Mouse (Mus musculus) kidney, adult 11 months (tissue): Measurements from ENCODE around the gene Gm17482.
"Not testable (repeated sequence)": the region's sequence is repeated elsewhere in the genome, so short reads cannot be mapped to it uniquely, and the experiment has no call there.

Experiments used
- DNase-seq: peaks from one replicate; pipeline ENCODE4 v3.0.0; 2022

Gene Gm17482

DNA sequence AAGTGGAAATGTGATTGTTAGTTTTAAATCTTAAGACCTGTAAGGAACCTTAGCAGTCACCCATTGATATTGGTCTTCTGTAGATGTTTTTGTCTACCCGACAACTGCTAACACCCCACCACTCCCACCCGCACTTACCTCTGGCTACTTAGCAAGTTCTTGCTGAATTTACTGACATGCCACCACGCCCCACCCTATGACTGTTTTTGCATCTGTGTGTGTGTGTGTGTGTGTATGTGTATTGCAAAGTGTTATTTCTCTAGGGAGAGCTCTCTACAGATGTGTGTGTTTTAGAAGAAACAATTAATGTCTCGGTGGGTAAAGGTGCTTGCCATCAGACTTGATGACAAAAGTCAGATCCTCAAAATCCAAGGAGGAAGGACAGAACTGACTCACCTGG, at the start of gene Gm17482:
Gene Gm17482 (plus strand): TSS at position 301 of the 400 bp plus-strand sequence.
- DNase-seq: no peak

DNA sequence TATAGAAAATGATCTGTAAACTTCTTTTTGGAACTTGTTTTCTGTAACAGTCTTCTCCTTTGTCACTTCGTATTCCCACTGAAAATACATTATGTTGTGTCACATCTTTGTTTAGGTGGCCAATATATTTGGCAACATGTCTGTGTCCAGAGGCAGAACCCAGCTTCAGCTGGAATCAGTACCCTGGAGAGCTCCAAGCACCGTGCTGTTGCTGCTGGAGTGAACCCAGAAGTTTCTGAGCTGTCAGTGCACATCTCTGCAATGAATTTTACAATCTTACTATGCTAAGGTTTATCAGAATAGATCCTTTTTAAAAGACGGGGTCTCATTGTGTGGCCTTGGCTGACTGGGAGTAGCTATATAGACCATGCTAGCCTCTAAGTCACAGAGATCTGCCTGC, 48.3 kb upstream of the Gm17482 start:
- peak; percentile 4 for DNase-seq

DNA sequence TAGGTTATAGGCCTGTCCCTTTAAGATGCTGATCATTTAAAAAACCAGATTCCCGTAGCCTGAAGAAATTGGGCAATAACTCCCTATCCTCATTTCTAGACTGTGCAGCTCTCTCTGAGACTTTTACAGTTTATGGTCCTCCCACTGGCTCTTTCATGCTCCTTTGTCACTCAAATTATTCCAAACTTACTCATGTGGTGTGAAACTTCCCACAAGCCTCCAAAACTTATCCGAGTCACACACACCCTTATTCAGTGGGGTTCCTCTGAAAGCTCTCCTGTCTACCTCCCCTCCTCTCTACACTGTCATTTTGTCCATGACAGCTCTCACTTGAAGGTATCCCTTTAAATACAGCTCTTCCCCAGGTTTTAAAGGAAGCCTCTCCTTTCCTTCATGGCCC, 46.0 kb upstream of the Gm17482 start:
- no peak for DNase-seq

DNA sequence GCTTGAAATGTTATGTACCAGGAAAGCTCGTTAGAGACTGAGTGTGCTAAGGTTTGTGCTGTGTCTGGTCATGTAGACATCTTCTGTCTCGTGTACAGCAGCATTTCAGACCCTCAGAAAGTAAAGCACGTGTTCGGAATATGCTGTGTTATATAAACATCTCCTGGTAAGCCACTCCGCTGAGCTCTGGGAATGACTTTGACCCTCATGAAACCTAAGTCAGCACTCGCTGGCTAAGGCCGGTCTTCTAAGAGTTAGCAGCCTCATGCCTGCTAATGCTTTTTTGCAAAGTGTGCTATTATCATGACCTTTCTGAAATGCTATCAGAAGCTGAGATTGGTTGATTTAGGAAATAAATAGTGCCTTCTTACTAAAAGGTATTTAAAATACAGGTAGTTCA, 36.0 kb upstream of the Gm17482 start:
- peak; percentile 66 for DNase-seq

DNA sequence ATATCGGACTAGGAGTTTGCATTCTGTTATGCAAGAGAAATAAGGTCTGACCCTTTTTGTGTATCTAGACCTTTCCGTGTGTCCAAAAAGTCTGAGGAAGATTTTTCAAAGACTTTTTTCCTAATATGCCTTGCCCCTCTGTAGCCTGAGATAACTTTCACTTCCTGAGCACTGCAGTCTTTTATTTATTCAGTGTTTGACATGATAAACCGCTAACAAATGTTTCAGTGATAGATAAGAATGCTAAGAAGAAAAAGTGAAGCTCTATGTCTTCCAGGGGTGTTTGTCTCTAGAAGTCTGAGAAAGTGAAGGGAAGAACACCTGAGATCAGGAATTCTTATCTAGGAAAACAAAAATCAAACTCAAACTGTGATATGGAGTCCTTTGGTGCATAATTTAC, 26.4 kb upstream of the Gm17482 start:
- DNase-seq: no peak

DNA sequence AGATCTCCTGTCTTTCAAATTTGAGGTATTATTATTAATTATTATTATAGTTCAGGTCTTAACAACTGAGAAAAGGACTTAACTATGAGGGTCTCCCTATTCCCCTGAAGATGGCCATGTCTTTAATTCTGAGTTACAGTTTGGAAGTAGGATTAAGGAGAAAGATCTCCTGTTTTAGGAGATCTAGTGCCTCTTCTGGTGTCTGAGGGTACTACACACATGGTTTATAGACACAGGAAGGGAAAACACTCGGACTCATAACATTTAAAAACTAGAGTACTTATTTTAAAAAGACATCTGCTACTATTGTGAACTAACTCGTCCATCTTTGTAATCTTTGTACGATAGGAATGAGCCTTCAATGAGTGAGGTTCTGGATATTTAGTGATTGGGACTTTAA, 24.1 kb upstream of the Gm17482 start:
- no peak for DNase-seq

DNA sequence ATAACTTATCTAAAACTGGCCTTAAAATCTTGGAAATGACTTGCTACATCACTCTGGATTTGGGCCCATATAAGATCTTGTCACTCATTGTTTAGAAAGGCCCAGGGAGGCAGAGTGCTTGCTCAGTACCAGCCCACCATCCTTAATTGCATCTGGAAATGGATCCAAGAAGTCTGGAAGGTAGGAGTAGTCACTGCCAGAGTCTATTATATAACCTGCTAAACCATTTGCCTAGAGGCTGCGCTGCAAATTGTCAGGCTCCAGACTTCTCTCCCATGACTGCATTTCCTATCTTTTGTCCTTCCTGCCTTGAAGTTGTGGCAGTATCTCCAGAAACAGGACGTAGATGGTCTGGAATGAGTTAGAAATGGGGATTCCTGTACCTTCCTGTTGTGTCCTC, 17.0 kb upstream of the Gm17482 start:
- DNase-seq: no peak

DNA sequence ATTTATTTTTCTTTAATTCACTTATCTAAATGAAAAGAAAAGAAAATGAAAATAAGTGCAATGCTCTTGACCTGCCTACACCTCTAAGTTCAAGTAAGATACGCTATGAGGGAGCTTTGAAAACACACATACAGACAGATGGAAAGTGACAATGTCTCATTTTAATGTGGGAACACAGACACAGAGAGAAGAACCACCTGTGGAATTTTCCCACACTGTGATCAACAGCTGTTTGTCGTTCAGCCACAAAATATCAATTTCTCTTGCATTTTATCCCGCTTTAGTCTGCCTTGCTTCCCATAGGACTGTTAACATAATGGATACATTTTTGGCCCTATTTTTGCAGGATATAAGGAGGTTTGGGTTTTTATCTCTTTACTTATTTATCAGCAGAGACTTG, 16.3 kb upstream of the Gm17482 start:
- DNase-seq: no peak

DNA sequence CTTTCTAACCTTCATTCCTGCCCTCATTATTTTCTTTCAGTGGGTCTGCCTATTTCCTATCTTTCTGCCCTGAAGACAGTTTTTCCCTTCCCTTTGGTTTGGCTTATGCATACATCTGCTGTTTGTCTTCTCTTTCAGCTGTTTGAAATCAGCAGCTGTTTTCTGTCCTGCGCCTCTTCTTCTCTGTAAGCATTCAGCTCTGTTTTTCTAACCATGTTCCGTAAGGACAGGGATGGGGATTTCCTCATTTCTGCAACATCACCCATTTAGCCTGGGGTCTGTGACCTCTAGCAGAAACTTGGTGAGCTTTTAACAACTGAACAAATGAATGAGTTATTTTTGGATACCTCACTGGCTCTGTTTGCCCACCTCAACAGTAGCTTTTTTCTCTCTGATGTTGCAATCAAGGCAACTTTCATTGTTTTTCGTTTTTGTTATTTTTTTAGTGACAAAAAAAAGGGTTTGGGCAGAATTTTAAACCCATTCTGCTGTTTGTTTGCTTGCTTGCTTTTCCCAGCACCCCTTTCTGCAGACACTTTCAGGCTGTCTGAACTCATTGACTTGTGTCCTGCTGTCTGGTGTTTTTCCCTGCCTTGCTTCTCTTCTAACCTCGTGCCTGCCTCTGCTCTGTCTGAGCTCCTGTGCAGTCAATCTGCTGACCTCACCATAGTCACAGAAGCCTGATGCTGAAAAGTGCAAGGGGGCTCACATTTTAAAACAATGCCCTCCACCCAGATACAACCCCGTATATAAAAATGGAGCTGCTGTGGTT, 14.8 kb upstream of the Gm17482 start:
- DNase-seq: no peak

DNA sequence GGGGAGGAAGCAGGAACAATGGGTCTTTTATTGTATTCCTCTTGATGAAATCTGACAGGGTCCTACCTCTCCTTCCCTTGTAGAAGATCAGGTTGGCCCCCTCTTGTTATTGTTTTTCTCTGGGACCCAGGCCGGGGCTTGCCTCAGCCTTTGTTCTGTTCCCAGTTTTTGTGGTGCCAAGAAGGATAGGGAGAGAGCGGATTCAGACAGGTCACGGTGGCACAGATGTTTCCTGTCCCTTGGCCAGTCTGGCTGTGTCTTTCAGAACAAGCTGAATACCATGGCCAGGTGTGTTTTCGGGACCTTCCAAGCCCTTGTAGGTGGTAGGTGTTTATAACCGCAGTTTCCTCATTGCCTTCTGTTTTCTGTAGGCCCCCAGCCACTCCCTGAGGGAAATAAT, 14.0 kb upstream of the Gm17482 start:
- no peak for DNase-seq

DNA sequence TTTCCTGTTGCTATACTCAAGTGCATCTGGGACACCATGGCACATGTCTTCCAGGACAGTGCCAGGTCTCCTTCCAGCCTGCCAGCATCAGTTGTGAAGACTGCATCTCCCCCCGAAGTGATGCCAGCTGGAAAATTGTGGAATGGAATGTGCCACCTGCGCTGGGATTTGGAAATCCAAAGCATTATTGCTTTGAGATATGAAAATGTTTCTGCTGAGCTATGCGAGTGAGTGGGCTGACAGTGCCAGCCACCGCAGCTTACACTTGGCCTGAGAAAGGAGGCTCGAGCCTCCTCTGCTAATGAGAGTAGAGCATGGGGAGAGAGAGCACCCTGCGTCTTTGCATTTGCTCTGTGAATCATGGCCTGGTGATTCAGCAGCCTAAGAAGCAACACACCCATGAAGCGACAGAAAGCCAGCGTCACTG, 5.9 kb upstream of the Gm17482 start:
- DNase-seq: no peak

DNA sequence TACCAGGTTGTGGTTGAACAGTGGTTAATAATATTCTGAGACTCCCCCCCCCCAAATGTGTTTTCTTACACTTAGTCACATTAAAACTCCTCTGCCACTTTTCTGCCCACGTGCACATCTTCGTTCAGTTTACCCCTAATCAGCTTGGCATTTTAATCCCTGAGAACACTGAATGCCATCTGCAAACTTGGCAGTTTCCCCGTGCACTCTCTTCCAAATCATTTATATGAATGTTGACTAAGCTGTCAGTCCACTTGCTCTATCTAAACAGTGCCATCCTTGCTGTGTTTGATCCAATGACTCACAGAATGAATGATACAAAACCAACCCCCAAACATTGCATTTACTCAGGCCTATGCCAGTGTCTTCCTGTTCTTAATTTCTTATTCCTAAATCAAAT, 1.6 kb upstream of the Gm17482 start:
- no peak for DNase-seq

DNA sequence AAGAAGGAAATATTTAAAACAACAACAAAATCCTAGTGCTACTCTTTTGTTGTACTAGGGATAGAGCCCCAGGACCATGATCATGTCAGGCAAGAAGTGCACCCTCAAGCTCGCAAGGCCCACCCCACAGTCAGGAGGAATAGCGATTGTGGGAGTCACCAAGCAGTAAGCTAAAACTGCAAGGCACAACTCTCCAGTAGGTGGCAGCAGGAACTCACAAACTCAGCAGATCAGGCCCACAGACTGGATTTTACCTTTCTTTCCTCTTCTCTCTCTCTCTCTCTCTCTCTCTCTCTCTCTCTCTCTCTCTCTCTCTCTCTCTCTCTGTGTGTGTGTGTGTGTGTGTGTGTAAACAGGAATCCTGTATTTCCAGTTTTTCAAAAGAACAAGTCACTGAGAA, 386 bp downstream of the Gm17482 start:
- DNase-seq: peak; percentile 46

DNA sequence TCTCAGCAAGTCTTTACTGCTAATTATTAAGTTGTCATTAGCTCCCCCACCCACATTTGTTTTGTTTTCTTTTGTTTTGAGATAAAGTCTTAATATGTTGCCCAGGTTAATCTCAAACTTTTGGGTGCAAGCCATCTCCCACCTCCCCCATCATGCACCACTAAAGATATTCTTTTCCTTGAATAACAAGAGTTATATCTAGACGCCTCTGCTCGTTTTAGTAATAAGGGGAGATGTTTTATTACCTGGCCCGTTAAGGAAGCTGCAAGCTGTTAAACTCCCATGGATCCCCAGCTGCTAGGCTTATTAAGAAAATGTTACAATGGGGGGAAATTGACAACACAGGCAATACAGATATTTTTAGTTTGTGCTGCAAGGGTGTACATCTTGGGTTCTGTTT, 3.4 kb downstream of the Gm17482 start:
- DNase-seq: no peak

DNA sequence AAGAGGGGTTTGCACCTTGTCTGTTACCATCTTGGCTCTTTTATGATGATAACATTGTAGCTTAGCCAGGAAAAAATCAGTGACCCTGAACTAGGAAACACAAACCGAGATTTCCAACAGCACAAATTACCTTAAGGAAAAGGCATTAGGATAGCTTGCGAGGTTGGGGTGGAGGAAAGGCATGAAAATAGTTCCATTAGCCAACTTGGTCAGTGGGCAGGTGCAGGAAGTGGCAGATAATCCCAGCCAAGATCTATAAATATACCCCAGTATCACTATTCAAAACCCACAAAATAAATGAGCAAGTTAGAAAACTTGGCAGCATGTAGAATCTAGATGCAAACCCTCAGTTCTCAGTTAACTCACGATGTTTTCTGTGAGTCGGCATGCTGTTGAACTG, 4.7 kb downstream of the Gm17482 start:
- DNase-seq: no peak

DNA sequence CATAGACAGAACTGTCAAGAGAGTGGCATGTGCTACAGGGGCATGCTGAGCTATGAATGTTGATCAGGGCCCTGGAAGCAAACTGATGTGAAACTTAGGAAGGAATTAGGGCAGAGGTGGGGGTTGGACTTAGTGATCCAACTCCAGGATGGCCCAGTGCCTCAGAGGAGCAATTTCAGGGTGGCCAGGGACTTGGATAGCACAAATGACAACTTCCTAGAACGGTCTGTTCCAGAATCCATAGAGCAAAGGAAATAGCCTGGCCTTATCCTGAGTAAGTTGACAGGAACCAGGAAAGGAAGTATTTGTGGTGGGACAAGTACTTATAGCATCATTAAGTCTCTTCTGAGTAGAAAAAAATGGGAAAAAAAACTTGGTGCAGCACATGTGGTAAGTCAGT, 5.4 kb downstream of the Gm17482 start:
- DNase-seq: no peak

DNA sequence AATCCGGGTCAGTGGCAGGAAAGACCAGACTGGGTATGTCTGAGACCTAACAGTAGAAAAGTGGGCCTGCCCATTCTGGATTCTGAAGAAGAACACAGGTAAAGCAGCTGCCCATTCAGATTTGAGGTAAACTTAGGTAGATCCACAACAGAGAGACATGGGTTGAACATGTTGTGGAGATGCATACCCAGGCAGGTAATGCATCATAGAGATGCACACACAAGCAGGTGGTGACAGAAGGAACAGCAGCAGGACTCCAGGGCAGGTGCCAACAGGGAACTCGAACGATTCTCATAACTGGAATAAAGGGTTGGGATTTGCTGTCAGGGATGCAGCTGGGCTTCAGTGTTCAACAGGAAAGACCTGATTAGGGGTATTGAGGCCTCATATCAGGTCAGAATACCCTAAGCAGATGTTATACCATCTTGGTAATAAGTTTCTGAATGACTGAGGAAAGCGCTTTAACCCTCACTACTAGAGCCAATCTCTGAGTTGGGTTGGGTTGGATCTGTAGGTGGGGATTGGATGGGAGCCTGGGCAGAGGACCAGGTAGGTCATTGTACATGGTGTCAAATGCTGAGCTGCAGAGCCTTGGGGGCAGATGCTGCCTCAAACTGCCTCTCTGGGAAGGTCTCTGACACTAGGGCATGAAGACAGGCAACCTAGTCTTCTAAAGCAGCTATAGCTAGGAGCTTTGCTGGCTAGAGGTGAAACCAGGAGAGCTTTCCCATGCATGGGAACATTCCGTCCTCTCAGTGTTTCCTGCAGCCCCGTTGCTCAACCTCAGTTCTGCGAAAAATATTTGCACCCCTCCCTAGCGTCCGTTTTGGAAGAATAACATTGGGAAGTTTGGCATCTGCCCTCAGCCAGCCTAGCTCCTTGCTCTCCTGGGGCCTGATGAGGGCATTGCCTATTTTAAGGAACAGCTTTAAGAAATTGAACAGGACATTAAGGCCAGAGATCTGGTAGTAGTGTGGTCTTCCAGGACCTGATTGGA, 11.2 kb downstream of the Gm17482 start:
- no peak for DNase-seq

DNA sequence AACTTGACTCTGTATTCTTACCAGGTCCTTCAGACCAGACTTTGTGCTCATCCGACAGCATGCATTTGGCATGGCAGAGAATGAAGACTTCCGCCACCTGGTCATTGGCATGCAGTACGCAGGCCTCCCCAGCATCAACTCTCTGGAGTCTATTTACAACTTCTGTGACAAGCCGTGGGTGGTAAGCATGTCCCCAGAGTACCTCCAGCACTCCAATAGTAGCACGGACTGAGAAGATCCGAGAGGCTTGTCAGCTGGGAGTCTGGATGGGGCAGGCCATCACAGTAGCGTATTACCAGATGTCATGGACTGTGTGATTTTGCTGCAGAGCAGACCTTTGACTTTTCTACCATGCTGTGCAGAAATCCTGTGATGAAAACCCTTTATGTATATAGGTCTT, 12.2 kb downstream of the Gm17482 start:
- no peak for DNase-seq

DNA sequence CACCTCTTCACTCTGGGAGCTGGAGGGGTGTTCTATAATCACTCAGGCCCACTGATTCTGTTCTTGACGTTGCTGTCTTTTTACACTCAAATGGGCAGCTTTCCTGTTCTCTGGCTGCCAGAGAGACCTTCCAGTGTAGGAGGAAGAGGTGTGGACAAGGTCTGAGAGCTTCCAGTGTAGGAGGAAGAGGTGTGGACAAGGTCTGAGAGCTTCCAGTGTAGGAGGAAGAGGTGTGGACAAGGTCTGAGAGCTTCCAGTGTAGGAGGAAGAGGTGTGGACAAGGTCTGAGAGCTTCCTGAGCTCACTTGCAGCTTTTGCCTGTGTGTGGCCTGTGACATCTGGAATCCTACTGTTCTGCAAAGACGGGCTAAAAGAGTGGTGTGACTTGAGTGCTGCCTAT, 13.3 kb downstream of the Gm17482 start:
- not testable (repeated sequence) for DNase-seq

DNA sequence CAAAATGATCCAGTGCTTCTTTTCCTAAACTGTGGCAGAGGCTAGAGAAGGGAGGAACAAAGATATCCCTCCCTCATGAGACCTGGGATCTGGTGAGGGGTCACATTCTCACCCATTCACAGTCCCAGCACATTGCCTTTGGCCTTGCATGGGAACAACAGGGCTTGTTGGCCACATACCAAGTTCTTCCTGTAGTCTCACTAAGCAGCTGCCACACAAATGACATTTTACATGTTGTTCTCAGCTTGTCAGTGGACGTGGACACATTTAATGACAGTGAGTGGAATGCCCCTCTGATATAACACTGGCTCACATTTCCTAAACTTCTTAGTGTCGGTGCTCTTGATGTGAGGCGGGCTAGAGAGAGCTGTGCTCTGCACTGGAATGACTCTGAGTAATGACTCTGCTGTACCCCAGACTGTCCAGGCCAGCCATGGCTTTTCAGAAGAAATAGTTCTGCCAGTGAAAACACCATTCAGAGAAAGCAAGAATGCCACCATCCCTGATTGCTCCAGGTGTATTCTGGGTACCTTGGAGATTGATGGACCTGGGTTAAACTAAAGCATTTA, 14.1 kb downstream of the Gm17482 start:
- DNase-seq: no peak

DNA sequence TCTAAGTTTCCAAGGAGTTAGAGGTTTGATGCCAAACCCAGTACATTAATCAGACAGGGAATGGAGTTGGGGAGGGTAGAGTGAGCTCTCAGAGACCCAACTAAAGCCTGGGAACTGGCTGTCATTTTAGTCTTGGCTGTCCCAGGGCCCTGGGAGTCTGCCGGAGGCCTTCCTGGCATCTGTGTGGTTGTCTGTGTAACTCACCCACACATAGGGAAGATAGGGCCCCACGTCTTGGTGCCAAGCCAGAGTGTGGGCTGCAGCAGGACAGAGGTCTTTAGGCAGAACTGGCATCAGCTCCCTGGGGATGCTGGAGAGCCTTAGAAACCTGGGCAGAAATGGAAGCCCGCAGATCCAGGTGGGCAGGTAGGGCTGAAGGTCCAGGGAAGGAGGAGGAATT, 14.8 kb downstream of the Gm17482 start:
- no peak for DNase-seq

DNA sequence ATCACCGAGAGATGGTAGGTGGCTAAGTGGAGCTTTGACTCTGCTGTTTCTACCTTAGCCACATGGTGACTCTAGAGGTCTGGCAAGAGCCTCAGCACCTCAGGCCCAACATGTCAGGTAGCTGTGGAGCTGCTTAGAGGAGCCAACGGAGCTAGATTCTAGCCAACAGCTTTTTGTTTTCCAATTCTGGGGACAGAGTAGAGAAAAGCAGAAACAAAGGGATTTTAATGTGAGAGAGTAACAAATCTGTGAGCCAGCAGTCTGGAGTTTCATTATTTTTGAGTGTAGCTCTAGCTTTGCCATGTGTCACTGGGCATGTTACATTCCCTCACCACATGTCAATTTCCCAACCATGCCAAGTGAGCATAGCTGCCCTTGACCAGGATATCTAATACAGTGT, 17.1 kb downstream of the Gm17482 start:
- DNase-seq: no peak

DNA sequence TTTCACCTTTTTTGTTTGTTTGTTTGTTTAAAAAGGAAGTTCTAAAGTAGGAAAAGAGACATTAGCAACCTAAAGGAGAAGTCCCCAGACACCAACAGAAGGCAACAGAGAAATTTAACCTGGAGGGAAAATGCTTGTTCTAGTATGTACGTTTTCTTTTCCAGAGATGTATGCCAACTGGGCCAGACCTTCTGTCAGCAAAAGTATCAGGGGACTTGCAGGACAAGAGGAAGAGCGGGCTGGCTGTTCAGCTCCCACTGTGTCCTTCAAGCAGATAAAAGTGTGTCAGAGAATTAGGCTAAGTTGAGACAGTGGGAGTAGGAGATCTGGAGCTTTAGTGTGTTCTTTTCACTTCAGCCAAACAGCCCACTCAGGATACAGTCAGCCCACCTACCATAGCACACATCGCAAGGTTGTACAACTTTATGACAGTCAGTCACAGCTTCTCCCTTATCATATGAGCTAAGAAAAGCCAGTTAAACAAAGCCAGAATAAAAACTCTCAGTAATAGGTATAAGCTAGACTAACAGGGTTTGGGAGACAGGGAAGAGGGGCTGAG, 18.4 kb downstream of the Gm17482 start:
- DNase-seq: no peak
